Mouse (Mus musculus): ENCODE results near the gene Lpar3.

Gene Lpar3

DNA sequence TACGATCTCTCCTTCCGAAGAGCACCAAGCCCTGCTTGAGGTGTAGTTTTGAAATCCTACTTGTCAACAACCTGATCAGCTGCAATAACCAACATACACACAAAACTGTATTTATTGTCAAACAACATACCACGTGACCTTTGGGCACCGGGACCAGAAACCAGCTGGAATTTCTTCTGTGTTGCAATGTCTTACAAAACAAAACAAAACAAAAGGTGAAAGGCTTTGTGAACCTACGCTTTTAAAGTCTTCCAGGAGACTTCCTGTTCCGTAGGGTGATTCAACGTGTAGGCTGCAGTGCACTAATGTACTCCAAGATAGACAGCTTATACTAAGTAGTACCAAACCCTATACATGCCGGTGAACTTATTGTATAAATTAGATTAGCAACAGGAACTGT is 25.8 kb downstream of the Lpar3 start:
- in situ Hi-C loops (cut with MboI; ENCODE audit: low pct_unique_long_range_greater_than_20kb in 1 of 2, low sequenced_read_pairs in 2 of 2, unreplicated experiment in 1 of 2), result no loop called here

DNA sequence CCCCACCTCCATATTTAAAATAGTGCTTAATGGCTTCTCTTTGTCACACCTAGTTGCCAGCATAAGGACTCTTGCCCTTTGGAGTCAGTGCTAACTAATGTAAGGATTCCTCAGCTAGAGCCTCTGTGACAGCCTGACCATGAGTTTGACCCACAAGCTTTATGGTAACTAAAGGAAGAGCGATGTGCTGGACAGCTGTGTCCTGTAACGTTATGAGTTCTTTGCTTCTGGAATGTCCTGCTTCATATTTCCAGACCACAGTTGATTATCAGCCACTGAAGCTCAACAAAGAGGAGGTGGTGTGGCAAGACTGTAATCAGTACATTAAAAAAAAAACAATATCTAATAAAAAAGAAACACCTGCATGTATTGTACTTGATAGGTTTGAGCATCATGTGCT is 26.2 kb downstream of the Lpar3 start:
- in situ Hi-C loops (cut with MboI; ENCODE audit: low pct_unique_long_range_greater_than_20kb in 1 of 2, low sequenced_read_pairs in 2 of 2, unreplicated experiment in 1 of 2), result no loop called here

DNA sequence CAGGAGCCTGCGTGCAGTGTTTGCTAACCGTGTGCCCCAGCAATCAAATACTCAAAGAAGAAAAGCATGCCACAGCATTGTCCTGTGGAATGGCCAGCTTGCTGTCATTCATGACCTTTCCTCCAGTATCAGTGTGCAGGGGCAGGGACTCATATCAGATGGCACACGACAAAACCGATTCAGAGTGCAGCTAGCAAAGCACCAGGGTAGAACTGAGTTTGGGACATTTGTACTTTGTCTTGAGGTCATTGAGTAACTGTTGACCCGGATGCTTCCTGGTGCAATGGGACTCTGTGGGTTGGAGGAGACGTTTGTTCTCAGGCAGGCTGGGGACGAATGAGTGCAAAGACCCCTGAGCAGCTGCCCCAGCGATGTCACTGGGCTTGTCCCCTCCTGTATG is 29.1 kb downstream of the Lpar3 start:
- in situ Hi-C loops (cut with MboI; ENCODE audit: low pct_unique_long_range_greater_than_20kb in 1 of 2, low sequenced_read_pairs in 2 of 2, unreplicated experiment in 1 of 2), result no loop called here

DNA sequence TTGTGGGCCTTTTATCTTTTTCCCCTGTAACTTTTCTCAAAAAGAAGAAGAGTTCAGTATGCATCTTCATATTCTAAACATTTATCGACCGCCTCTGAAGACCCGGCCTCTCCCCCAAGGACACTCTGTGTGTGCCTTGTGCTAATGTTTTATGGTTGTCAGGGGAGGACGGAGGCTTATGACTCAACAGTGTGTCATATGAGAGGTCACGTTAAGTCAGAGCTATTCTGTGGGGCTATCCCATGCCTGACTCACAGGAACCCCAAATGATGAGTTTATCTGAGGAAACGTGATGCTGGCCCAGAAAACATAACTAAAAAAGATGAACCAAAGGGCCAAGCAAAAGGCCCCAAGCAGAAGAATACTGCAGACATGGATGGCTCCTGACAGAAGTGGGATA is 31.0 kb downstream of the Lpar3 start:
- in situ Hi-C loops (cut with MboI; ENCODE audit: low pct_unique_long_range_greater_than_20kb in 1 of 2, low sequenced_read_pairs in 2 of 2, unreplicated experiment in 1 of 2), result no loop called here

DNA sequence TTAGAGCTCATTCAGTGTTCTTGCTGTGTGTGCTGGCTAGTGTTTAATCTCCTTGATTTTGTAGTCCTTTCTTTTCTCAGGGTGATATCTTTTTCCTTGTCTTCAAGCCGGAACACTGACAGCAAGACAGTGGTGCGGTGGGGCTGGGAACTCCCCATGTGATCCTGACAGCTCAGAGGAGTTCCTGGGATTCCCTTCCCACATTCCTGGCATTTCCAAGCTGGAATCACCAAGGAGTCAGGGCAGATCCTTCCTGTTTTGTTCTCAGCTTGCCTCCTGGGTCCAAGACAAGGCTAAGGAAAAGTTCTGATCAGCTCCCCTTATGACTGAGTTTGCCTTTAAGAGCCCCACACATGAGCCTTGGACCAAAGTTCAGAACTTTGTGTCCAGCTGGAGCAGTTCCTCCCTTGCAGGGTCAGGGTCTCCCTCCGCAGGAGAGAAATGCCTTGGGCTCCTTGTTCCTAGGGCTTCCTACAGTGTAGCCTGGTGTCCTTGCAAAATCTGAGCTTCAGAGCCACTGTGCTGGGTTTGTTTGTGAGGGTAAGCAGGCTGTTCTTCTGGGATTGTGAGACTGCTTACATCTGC is 33.1 kb downstream of the Lpar3 start:
- in situ Hi-C loops (cut with MboI; ENCODE audit: low pct_unique_long_range_greater_than_20kb in 1 of 2, low sequenced_read_pairs in 2 of 2, unreplicated experiment in 1 of 2), result no loop called here

DNA sequence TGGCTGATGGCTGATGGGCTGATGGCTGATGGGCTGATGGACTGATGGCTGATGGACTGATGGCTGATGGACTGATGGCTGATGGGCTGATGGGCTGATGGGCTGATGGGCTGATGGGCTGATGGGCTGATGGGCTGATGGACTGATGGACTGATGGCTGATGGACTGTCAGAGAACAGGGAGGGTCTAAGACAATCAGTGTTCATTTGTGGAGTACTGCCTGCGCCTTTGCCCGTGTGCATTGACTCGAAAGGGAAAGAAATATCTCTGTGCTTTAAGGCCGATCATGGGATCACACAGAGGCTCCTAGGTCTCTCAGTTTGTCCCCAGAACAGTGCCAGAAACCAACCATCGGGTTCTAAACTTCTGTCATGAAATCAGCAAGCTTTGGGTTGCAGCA is 34.4 kb downstream of the Lpar3 start:
- in situ Hi-C loops (cut with MboI; ENCODE audit: low pct_unique_long_range_greater_than_20kb in 1 of 2, low sequenced_read_pairs in 2 of 2, unreplicated experiment in 1 of 2), result no loop called here

DNA sequence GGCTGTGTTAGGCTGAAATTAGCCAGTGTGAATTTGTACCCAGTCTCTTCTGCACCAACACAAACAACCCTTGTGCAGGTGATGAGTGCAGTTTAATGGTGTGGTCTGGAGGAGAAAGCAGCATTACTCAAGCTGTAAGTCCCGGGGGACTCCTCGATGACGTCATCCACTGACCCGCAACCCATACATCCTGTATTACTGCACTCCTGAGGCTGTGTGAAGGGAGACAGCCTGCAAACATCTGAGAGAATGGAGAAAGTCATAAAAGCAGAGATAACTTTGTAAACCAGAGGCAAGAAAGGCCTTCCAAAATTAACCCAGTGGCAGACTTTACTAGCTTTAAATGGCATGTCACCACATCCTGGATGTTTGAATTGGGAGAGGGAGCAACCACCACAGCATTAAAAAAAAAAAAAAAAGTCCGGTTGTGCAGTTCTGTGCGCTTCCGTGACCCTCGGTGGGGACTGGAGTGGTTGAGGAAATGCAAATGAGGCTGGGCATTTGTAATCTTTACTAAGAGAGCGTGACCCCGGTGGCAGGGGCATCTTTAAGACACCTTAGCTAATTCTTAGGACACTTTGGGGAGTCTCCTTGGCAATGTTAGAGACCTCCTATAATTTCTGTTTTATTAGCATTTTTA is 36.8 kb downstream of the Lpar3 start:
- in situ Hi-C loops (cut with MboI; ENCODE audit: low pct_unique_long_range_greater_than_20kb in 1 of 2, low sequenced_read_pairs in 2 of 2, unreplicated experiment in 1 of 2), result no loop called here

DNA sequence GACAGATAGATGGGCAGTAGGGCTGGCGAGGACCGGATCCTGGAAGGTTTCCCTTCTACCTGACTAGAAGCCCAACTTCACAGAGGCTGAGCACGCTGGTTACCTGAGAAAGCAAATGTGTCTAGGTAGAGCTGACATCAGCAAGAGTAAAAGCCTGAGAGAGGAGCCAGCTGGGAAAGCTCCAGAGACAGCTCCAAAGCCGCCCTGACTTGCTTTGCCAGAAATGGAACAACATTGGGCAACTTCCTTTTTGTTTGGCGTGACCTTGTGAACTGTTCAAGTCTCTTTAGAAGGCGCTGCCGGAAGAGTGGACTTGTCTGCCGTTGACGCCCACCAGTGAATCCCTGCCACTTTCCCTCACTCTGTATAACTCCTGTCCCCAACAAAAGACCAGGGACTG is 39.4 kb downstream of the Lpar3 start:
- in situ Hi-C loops (cut with MboI; ENCODE audit: low pct_unique_long_range_greater_than_20kb in 1 of 2, low sequenced_read_pairs in 2 of 2, unreplicated experiment in 1 of 2), result no loop called here

DNA sequence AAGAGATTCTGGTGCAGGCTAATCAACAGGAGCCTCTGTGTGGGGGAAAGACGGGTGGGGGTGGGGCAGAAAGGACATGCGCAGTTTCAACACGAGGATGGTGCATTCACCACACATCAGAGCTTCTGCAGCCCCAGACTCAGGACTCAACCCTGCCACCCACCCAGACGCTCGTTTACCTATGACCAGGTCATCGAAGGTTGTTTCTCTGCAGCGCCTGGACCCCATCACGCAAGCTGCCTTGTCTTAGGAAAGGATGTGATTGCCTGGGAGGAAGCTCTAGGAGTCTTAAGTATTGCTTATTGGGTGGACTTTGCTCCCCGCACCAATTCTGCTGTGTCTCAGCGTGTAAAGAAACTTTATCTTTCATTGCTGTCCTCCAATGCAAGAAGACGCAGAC is 40.1 kb downstream of the Lpar3 start:
- in situ Hi-C loops (cut with MboI; ENCODE audit: low pct_unique_long_range_greater_than_20kb in 1 of 2, low sequenced_read_pairs in 2 of 2, unreplicated experiment in 1 of 2), result no loop called here

DNA sequence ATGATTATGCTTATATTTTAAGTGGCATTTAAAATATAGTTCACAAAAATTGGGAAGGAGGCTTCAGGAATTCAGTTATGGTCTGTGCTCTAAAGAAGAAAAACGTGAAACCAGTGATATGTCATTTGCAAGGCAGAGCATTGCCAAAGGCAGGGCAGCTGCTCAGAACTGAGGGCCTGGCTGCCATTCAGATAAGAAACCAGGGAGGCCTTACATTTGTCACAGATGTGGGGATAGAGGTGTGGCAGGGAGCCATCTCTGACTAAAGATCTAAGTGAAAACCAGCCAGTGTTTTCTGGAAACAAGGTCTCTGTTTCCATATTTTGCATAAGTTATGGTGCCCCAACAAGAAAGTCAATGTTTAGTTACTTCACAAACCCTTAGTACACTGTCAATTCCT is 41.8 kb downstream of the Lpar3 start:
- in situ Hi-C loops (cut with MboI; ENCODE audit: low pct_unique_long_range_greater_than_20kb in 1 of 2, low sequenced_read_pairs in 2 of 2, unreplicated experiment in 1 of 2), result no loop called here

DNA sequence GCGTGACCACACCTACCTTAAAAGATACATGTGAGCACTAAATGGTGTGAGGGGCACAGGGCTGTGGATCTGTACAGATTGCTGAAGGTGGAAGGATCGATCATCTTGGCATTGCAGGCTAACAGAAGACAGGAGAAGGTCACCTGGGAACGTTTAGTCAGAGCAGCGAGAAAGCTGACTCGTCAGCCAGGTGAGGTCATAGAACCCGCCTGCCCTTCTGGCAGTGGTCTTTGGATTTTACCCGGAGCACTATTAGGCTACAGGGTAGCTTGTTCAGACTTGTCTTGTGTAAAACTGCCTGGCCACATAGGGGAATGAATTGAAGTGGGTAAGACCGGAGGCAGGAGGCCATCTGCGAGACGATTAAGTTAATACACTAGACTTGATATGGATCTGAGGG is 43.4 kb downstream of the Lpar3 start:
- in situ Hi-C loops (cut with MboI; ENCODE audit: low pct_unique_long_range_greater_than_20kb in 1 of 2, low sequenced_read_pairs in 2 of 2, unreplicated experiment in 1 of 2), result no loop called here

DNA sequence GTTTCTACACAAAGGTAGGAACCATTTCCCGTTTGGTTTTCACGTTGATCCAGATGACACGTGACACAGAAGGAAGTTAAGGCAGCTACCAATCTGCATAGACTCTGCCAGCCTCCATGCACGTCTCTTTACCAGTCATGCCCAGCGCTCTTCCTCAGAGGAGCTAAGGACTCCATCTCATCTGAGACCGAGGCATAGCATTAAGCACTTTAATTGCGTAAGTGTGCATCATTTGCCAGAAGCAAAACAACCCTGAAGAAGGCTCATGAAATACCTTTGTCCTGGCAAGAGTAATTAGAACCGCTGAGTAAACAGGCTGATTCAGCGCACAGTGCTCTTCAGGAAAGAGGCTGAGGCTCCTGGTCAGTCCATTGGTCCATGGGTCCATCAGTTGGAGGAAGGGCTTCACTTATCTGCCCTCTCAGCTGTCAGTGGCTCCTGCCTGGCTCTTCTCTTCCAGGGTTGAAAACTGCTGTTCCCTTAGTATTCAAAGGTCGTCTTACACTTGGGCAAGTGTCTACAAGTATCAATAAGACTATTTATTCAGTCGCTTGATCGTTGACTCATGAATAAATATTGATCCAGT is 44.9 kb downstream of the Lpar3 start:
- in situ Hi-C loops (cut with MboI; ENCODE audit: low pct_unique_long_range_greater_than_20kb in 1 of 2, low sequenced_read_pairs in 2 of 2, unreplicated experiment in 1 of 2), result no loop called here

DNA sequence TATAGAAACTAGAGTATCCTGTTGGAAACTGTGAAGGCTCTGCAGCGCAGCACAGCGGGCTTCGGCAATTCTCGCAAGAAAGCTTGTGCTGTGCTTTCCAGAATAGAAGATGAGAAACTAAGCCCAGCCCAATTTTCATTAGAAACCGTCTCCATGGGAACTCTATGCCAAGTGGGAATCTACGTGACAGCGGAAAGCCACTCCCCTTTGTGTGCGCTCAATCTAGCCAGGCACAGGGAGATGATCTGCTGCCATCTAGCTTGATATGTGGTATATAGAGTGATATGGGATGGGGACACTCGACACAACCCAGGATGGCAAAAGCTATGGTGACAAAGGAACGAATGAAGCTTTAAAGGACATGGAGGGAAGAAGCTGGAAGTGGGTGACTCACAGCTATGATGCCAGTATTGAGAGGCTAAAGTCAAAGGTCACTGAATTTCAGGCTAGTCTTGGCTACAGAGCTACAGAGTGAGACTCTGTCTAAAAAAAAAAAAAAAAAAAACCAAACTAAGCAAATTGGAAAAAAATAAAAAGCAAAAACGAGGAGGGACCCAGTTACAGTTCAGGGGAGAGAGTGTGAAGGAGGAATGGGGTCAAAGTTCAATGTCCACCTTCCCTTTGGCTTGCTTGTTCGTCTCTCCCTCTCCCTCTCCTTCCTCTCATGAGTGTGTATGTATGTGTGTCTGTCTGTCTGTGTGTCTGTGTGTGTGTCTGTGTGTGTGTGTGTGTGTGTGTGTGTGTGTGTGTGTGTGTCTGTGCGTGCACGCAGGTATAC is 47.5 kb downstream of the Lpar3 start:
- in situ Hi-C loops (cut with MboI; ENCODE audit: low pct_unique_long_range_greater_than_20kb in 1 of 2, low sequenced_read_pairs in 2 of 2, unreplicated experiment in 1 of 2), result no loop called here

DNA sequence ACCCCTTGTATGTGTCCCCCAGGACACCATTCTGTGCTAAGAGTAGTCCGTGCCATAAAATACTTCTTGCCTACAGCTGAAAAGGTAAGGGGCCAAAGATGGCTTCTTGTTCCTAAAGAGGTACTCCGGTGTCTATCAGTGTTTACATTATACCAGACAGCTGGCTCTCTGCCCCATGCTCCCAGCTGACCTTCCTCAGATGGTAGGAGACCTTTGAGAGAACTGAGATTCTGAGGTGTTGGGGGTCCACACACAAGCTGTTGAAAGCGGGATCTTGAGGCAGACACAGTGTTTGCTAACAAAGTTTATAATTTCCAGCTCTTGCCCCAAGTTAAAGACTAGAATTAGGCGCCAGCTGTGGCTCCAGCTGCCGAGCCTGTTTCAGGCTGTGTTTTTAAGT is 53.7 kb downstream of the Lpar3 start:
- in situ Hi-C loops (cut with MboI; ENCODE audit: low pct_unique_long_range_greater_than_20kb in 1 of 2, low sequenced_read_pairs in 2 of 2, unreplicated experiment in 1 of 2), result no loop called here

DNA sequence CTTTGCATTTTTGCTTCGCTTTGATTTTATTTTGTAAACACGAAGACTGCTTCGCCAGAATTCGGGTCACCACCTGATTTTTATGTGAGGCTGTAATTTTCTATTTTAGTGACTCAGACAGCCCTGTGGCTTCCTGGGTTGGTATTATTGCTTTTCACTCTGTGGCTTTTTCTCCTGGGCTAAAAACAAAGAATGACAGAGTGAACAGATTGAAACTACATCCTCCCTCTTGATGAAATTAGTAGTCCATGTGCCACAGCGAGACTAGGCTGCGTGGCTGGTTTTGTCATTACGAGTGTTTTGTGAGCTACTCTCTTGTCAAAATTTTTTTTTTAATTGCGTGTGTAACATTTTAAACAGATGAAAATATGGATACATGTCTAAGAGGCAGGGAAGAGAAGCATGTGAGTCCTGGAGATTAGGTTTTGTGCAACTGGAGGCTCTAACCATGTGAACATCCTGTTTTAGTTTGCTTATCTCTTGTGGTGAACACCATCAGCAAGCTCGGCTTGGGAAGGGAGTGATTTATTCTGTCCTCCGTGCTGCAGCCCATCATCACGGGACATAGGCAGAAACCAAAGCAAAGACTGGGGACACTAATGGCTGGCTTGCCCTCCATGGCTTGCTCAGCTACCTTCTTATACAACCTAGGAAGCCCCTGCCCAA is 54.7 kb downstream of the Lpar3 start:
- in situ Hi-C loops (cut with MboI; ENCODE audit: low pct_unique_long_range_greater_than_20kb in 1 of 2, low sequenced_read_pairs in 2 of 2, unreplicated experiment in 1 of 2), result no loop called here

DNA sequence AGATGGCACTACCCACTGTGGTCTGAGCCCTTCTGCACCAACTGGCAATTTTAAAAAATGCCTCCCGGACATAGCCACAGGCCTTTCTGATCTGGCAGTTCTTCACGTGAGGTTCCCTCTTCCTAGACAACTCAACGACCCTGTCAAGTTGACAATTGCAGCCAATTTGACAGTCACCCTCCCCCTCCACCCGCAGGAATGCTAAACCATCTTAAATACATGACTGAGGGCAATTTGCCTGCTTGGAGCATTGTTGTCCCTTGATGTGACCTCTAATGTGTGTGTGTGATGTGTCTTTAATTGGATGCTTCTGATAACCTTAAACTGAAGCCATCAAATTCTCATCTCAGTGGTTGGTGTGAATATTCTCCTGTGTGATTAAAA is 55.3 kb downstream of the Lpar3 start:
- in situ Hi-C loops (cut with MboI; ENCODE audit: low pct_unique_long_range_greater_than_20kb in 1 of 2, low sequenced_read_pairs in 2 of 2, unreplicated experiment in 1 of 2), result no loop called here

DNA sequence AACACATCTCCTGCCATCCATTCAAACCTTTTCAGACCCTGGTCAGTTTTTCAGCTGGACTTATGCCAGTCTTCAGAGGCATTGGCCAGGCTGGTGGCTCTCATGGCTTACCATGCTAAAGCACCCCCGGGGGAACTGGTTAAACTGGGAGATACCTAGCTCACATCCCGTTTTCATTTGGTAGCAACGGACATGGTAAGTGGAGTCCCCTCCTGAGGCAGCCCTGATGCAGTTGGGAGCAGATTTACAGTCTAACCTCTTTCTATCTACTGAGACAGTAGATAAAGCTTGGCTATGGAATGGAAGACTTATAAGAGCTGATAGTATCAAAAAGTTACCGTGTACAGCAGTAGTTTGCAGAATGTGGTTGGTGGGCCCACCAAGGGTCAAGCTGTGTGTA is 56.2 kb downstream of the Lpar3 start:
- in situ Hi-C loops (cut with MboI; ENCODE audit: low pct_unique_long_range_greater_than_20kb in 1 of 2, low sequenced_read_pairs in 2 of 2, unreplicated experiment in 1 of 2), result no loop called here

DNA sequence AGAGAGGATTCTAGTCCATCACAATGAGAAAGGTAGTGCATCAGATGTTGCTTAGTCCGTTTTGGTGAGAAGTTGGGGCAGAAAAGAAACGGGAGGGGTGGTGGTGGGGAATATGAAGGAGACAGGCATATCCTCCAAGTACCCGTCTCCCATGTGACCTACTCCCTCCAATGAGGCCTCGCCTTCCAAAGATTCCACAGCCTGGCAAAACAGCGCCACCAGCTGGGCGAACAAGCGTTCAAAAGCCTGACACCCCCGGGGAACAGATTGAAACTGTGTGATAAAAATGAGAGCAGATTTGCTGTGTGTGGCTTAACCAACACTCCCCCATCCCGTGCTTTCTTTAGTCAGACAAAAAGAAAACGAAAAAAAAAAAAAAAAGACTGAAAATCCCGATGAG is 56.7 kb downstream of the Lpar3 start:
- in situ Hi-C loops (cut with MboI; ENCODE audit: low pct_unique_long_range_greater_than_20kb in 1 of 2, low sequenced_read_pairs in 2 of 2, unreplicated experiment in 1 of 2), result no loop called here

All from mouse embryonic stem cell (cell line).